Mouse (Mus musculus) intestine, postnatal 0 days (tissue): Measurements from ENCODE around the gene Cpox. TPM values are rescaled to one million over a fixed set of nuclear protein-coding genes. Genes with fewer than 3 reads are reported as not detected.

Experiments used
- ATAC-seq: fragments of 200-750 bp; cut with Nextera tagmentation; 2 replicates; pipeline ENCODE4 v1.8.0; 2017; ENCODE audit warnings: mild to moderate bottlenecking, moderate TSS enrichment, moderate library complexity
- H3K27ac ChIP-seq: fragments of 300-500 bp; sonication (generic); 2 replicates; pipeline ENCODE4 v1.5.1; 2014; ENCODE audit warnings: mild to moderate bottlenecking, low read depth, low read length, moderate library complexity
- H3K27me3 ChIP-seq: fragments of 300-500 bp; sonication (generic); replicated peaks from 2 replicates; pipeline ENCODE4 v1.6.1; 2014; ENCODE audit warnings: low read length, mixed read lengths; ENCODE audit not compliant: control insufficient read depth, insufficient read depth
- H3K36me3 ChIP-seq: fragments of 300-500 bp; sonication (generic); 2 replicates; pipeline ENCODE4 v1.6.1; 2014; ENCODE audit warnings: mild to moderate bottlenecking, moderate library complexity; ENCODE audit not compliant: control insufficient read depth, insufficient read depth
- H3K4me1 ChIP-seq: fragments of 300-500 bp; sonication (generic); replicated peaks from 2 replicates; pipeline ENCODE4 v1.6.1; 2014; ENCODE audit warnings: antibody characterized with exemption, low read length, mixed read lengths; ENCODE audit not compliant: control insufficient read depth, insufficient read depth
- H3K4me2 ChIP-seq: fragments of 300-500 bp; sonication (generic); replicated peaks from 2 replicates; pipeline ENCODE4 v1.6.1; 2014; ENCODE audit warnings: low read depth, mild to moderate bottlenecking, moderate library complexity
- H3K4me3 ChIP-seq: fragments of 300-500 bp; sonication (generic); 2 replicates; pipeline ENCODE4 v1.5.1; 2014; ENCODE audit warnings: low read depth, low read length
- H3K9ac ChIP-seq: fragments of 300-500 bp; sonication (generic); 2 replicates; pipeline ENCODE4 v1.6.1; 2014; ENCODE audit warnings: mild to moderate bottlenecking, low read depth, low read length
- H3K9me3 ChIP-seq: fragments of 300-500 bp; sonication (generic); 2 replicates; pipeline ENCODE4 v1.6.1; 2016; ENCODE audit warnings: mixed run types; ENCODE audit not compliant: control insufficient read depth
- CTCF ChIP-seq: sonication (generic); IDR thresholded peaks from 2 replicates; pipeline ENCODE4 v1.5.1; 2016; ENCODE audit warnings: low read depth, mild to moderate bottlenecking, control low read depth, antibody characterized with exemption, moderate library complexity
- WGBS: fragments of 180-500 bp; shearing (Covaris S2); extraction: QIAGEN DNeasy Blood & Tissue Kit; methylation state at CpG from one replicate; pipeline ENCODE4 v1.1.7; 2014; 5-methylcytosine and 5-hydroxymethylcytosine counted together
- polyA plus RNA-seq: library from polyadenylated mRNA; unstranded; fragments of >200 nt; fragmentation: Nextera tagmentation; extraction: Ambion mirVana; gene quantifications from 2 replicates; pipeline ENCODE4 v1.2.1, GENCODE M21; 2015

Gene Cpox
- polyA plus RNA-seq, 1 experiment from 2014 or later = 54.5 TPM

- WGBS = 77% methylated on average over 4 of the region's 4 CpGs
- no peak for ATAC-seq
- H3K4me1 ChIP-seq = no peaks in the 10 kb centered on the region; the same call in 1 of the 2 replicates
- no peak overlapping the region for H3K9ac ChIP-seq
- H3K36me3 ChIP-seq = no peaks in the 10 kb centered on the region
- no peak overlapping the region for H3K4me3 ChIP-seq
- no peak overlapping the region for H3K4me2 ChIP-seq
- TF ChIP-seq CTCF = no peak
- no peak overlapping the region for H3K27ac ChIP-seq
- H3K9me3 ChIP-seq = no peaks in the 10 kb centered on the region
- H3K27me3 ChIP-seq = no peaks in the 10 kb centered on the region
These were observed 39.4 kb downstream of the Cpox start for GRCm38 (mm10) chr16:58709536-58709935.

GRCm38 (mm10) chr16:58712221-58712620, 42.1 kb downstream of the Cpox start:
- 62% methylated on average over 8 of the region's 8 CpGs for WGBS
- Histone ChIP-seq H3K4me1 (no peaks in the 10 kb centered on the region; the same call in 1 of the 2 replicates), H3K36me3 (no peaks in the 10 kb centered on the region), H3K27me3 (no peaks in the 10 kb centered on the region), H3K9ac (no peak overlapping the region), H3K27ac (no peak overlapping the region), H3K4me2 (peak overlapping the region; percentile 43), H3K4me3 (no peak overlapping the region), H3K9me3 (no peaks in the 10 kb centered on the region)
- no peak for TF ChIP-seq CTCF
- no peak for ATAC-seq

- Histone ChIP-seq H3K4me1 (no peaks in the 10 kb centered on the region; the same call in 1 of the 2 replicates), H3K27ac (no peak overlapping the region), H3K9me3 (no peaks in the 10 kb centered on the region), H3K27me3 (no peaks in the 10 kb centered on the region), H3K9ac (no peak overlapping the region), H3K4me3 (no peak overlapping the region), H3K36me3 (no peaks in the 10 kb centered on the region), H3K4me2 (no peak overlapping the region)
- TF ChIP-seq CTCF = no peak
- no peak for ATAC-seq
- WGBS = 58% methylated on average over 1 of the region's 1 CpGs
These were observed 43.0 kb downstream of the Cpox start for GRCm38 (mm10) chr16:58713128-58713527.

DNA sequence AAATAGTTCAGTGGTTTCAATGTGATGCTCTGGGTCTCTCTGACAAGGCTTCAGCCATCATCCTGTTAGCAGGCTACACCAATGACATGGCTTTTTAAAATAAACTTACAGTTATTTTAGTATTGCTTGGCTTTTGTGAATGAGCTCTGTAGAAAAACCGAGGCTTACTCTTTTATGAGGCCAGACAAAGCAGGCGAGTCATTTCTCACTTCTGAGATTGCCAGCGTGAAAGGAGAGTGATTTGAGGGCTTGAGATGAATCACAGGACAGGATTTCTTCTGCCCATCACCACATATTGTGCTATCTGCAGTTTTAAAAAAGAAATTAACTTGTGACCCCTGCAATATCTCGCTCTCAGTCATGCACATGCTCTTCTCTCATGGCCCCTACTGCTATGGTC, 44.9 kb downstream of the Cpox start:
- no peak overlapping the region for H3K9ac ChIP-seq
- no peaks in the 10 kb centered on the region for H3K27me3 ChIP-seq
- H3K4me1 ChIP-seq = no peaks in the 10 kb centered on the region
- no peaks in the 10 kb centered on the region for H3K36me3 ChIP-seq
- ATAC-seq = no peak
- 62% methylated on average over 4 of the region's 4 CpGs for whole genome bisulfite sequencing
- no peak overlapping the region for H3K4me2 ChIP-seq
- no peak for TF ChIP-seq CTCF
- no peak overlapping the region for H3K27ac ChIP-seq
- no peaks in the 10 kb centered on the region for H3K9me3 ChIP-seq
- H3K4me3 ChIP-seq = no peak overlapping the region

GRCm38 (mm10) chr16:58718666-58719120, 48.6 kb downstream of the Cpox start, which contains the start of gene Gpr15:
Gpr15 (minus strand) TSS chr16:58719070.
- 91% methylated on average over 7 of the region's 7 CpGs for WGBS
- Histone ChIP-seq H3K27ac (no peak within 1 kb of the TSS), H3K36me3 (no peaks in the 10 kb centered on the region), H3K9me3 (no peaks in the 10 kb centered on the region), H3K4me3 (no peak within 1 kb of the TSS), H3K4me1 (no peaks in the 10 kb centered on the region), H3K4me2 (no peak within 1 kb of the TSS), H3K27me3 (no peaks in the 10 kb centered on the region), H3K9ac (no peak within 1 kb of the TSS)
- no peak for ATAC-seq
- no peak for TF ChIP-seq CTCF

GRCm38 (mm10) chr16:58722292-58722691, 52.2 kb downstream of the Cpox start:
- no peaks in the 10 kb centered on the region for H3K36me3 ChIP-seq
- WGBS = 48% methylated on average over 2 of the region's 2 CpGs
- peak overlapping the region; percentile 54; the same call in 1 of the 2 replicates for H3K27ac ChIP-seq
- no peaks in the 10 kb centered on the region for H3K27me3 ChIP-seq
- H3K9me3 ChIP-seq = no peaks in the 10 kb centered on the region
- TF ChIP-seq CTCF = no peak
- H3K9ac ChIP-seq = no peak overlapping the region
- no peak overlapping the region for H3K4me2 ChIP-seq
- no peak overlapping the region for H3K4me3 ChIP-seq
- ATAC-seq = peak; percentile 84
- H3K4me1 ChIP-seq = no peaks in the 10 kb centered on the region
